Mouse (Mus musculus) bone marrow, adult 2 months (tissue): ENCODE measurements around the gene Chn2.

Experiments used
- CTCF ChIP-seq: fragments of 200-500 bp; IDR thresholded peaks from 2 replicates; pipeline ENCODE4 v1.5.1; 2011; ENCODE audit warnings: low read length, control low read depth; ENCODE audit not compliant: control insufficient read depth, insufficient read depth
- POLR2A ChIP-seq: fragments of 200-500 bp; IDR thresholded peaks from 2 replicates; pipeline ENCODE4 v1.6.1; 2011; ENCODE audit warnings: low read depth, mild to moderate bottlenecking, control low read depth, low read length, borderline replicate concordance; ENCODE audit not compliant: control insufficient read depth

DNA sequence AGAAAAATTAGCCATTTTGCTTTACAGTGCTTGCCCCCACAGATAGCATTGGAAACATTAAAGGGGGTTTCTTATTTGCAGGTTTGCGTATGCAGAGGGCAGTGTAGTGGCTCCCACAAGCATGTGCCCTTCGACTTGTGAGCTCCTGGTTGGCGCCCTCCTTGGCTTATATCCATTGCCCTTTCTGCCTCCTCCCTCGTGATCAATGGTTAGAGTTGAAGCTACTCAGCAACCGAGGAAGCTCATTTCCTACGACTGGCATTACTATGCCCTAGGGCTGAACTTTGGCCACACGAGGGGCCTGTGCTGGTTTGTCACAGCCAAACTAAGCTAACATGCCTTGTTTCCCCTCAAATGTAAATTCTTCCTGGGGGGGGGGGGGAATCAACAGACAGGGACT lies 11.8 kb downstream of the Chn2 start:
- no peak for TF ChIP-seq POLR2A
- no peak for TF ChIP-seq CTCF
